Mouse (Mus musculus) limb, embryonic 14.5 days (tissue): Measurements from ENCODE around the gene Slc38a2. TPM values are rescaled to one million over a fixed set of nuclear protein-coding genes. Genes with fewer than 3 reads are reported as not detected.

Experiments used
- ATAC-seq: fragments of 200-750 bp; cut with Nextera tagmentation; 2 replicates; pipeline ENCODE4 v1.8.0; 2017; ENCODE audit warnings: low read depth, moderate number of reproducible peaks, moderate TSS enrichment; ENCODE audit not compliant: low FRiP score
- DNase-seq: peaks from one replicate; pipeline ENCODE4 v3.0.0-alpha.2; 2015; ENCODE audit warnings: low spot score
- H3K27ac ChIP-seq: fragments of 300-500 bp; sonication (generic); replicated peaks from 2 replicates; pipeline ENCODE4 v1.5.1; 2014; ENCODE audit warnings: low read depth, mild to moderate bottlenecking, low read length, moderate library complexity, mixed read lengths
- H3K27me3 ChIP-seq: fragments of 300-500 bp; sonication (generic); 2 replicates; pipeline ENCODE4 v1.6.1; 2014; ENCODE audit warnings: low read length, mixed read lengths; ENCODE audit not compliant: control insufficient read depth, insufficient read depth
- H3K36me3 ChIP-seq: fragments of 300-500 bp; sonication (generic); 2 replicates; pipeline ENCODE4 v1.6.1; 2014; ENCODE audit warnings: mild to moderate bottlenecking, low read length, moderate library complexity, mixed read lengths; ENCODE audit not compliant: control insufficient read depth, insufficient read depth
- H3K4me1 ChIP-seq: fragments of 300-500 bp; sonication (generic); 2 replicates; pipeline ENCODE4 v1.6.1; 2014; ENCODE audit warnings: antibody characterized with exemption, low read length, mixed read lengths; ENCODE audit not compliant: control insufficient read depth, insufficient read depth
- H3K4me2 ChIP-seq: fragments of 300-500 bp; sonication (generic); replicated peaks from 2 replicates; pipeline ENCODE4 v1.6.1; 2014; ENCODE audit warnings: low read depth, mild to moderate bottlenecking, low read length, moderate library complexity; ENCODE audit not compliant: severe bottlenecking
- H3K4me3 ChIP-seq: fragments of 300-500 bp; sonication (generic); replicated peaks from 2 replicates; pipeline ENCODE4 v1.5.1; 2014; ENCODE audit warnings: low read length
- H3K9ac ChIP-seq: fragments of 300-500 bp; sonication (generic); 2 replicates; pipeline ENCODE4 v1.6.1; 2014; ENCODE audit warnings: mild to moderate bottlenecking, low read depth, low read length, moderate library complexity; ENCODE audit not compliant: severe bottlenecking
- H3K9me3 ChIP-seq: fragments of 300-500 bp; sonication (generic); 2 replicates; pipeline ENCODE4 v1.6.1; 2016; ENCODE audit warnings: low read length; ENCODE audit not compliant: control insufficient read depth
- POLR2A ChIP-seq: fragments of 200-500 bp; IDR thresholded peaks from 2 replicates; pipeline ENCODE4 v1.8.0; 2012; ENCODE audit warnings: inconsistent platforms, mild to moderate bottlenecking, moderate library complexity, borderline replicate concordance; ENCODE audit not compliant: insufficient read depth, insufficient read length; ENCODE audit errors: extremely low read depth
- WGBS: fragments of 180-500 bp; shearing (Covaris S2); extraction: QIAGEN DNeasy Blood & Tissue Kit; methylation state at CpG from one replicate; pipeline ENCODE4 v1.1.7; 2014; 5-methylcytosine and 5-hydroxymethylcytosine counted together
- polyA plus RNA-seq, 2 experiments: library from polyadenylated mRNA; depleted of rRNA in 1 of 2; stranded (reverse) in 1 of 2; unstranded in 1 of 2; fragments of >200 nt; fragmentation: Nextera tagmentation in 1 of 2; extraction: Ambion mirVana in 1 of 2; gene quantifications; 2 replicates each; pipeline versions ENCODE4 v1.2.1 to v1.2.3; 2012 to 2014

Slc38a2 gene
- polyA plus RNA-seq, 2 experiments, result 116 to 137 TPM

DNA sequence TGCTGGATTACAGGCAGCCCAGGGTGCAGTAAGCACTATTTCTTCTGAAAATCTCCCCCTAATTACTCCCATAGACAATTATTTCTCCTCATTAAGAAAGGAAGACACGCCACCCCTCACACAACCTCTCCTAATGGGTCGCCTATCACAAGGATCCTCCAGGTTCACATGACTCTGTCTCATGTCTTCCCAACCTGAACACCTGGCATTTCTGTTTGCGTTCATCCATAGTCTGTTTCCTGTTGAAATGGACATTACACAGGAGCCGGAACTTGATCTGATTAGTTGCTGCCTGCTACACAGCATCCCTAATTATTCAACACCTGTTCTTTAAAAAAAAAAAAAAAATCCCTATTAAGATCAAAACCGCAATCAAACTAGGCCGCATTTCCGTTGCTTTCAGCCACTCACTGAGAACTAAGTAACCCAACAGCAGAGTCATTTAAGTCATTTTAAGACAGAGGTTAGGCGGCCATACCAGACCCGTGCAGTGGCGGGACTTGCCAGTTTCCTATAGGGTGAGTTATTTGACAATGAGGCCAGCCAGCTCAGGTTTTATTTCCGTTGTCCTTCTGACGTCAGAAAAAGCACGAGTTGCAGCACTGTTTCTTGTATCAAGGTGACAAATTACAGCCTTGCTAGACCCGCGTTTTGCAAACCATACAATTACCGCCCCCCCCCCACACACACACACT, 59.1 kb downstream of the Slc38a2 start:
- DNase-seq (peak; percentile 63), ATAC-seq (no peak)
- peaks cover 7% of the 10 kb centered on the region for H3K36me3 ChIP-seq

DNA sequence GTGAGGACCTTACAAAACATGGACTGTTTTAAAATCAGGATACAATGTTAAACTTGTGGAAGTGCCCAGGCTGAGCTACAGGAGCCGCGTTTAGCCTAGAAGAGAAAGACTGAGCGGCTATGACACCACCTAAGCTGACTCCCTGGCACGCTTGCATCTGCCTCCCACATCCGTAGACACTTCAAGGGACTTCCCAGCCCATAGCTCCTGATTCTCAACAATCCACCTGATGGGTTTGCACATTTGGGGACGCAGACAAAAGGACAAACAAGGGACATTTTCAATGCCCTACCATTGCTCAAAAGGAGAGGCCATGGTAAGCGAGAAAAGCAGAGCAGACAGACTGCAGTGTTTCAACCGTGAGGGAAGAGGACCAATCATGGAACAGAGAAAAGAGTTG, 59.9 kb downstream of the Slc38a2 start:
- peaks cover 7% of the 10 kb centered on the region for H3K36me3 ChIP-seq
- H3K27ac ChIP-seq, result no peak overlapping the region
- 0 out of 2 replicates have a peak overlapping the region, but pooled peaks have one; percentile 6 for H3K9ac ChIP-seq
- TF ChIP-seq POLR2A, result no peak
- peak overlapping the region; percentile 69 for H3K4me2 ChIP-seq
- ATAC-seq (no peak), DNase-seq (no peak)
- H3K27me3 ChIP-seq, result no peaks in the 10 kb centered on the region
- peak overlapping the region; percentile 71 for H3K4me3 ChIP-seq
- 65% methylated on average over 8 of the region's 8 CpGs for WGBS
- H3K4me1 ChIP-seq, result peaks cover 27% of the 10 kb centered on the region
- no peaks in the 10 kb centered on the region for H3K9me3 ChIP-seq

More for the DNA sequence above, 59.1 kb downstream of the Slc38a2 start:
- Histone ChIP-seq H3K9ac (peak overlapping the region; percentile 91), H3K27me3 (no peaks in the 10 kb centered on the region), H3K27ac (peak overlapping the region; percentile 97), H3K4me2 (peak overlapping the region; percentile 69), H3K4me1 (peaks cover 26% of the 10 kb centered on the region), H3K4me3 (peak overlapping the region; percentile 71), H3K9me3 (no peaks in the 10 kb centered on the region)
- 3% methylated on average over 16 of the region's 16 CpGs for WGBS
- no peak for TF ChIP-seq POLR2A

DNA sequence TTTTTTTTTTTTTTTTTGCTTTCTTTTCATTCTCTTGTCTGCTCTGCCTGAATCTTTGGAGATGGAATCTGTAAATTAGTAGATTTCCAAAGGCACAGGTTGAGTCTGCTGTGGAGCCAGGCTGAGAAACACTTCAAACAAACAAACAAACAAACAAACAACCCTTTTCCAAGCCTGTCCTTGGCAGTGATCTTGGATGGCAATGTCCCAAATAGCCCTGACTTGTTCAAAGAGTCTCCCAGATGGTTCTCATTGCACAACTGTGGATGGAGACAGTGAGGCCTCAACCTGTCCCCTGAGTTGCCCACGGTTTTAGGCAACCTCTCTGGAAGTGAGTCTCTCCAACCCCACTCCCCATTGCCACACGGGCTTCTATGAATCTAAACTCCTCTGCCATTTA, 60.9 kb downstream of the Slc38a2 start:
- Histone ChIP-seq H3K9ac (no peak overlapping the region), H3K4me3 (no peak overlapping the region), H3K4me1 (peaks cover 26% of the 10 kb centered on the region), H3K4me2 (no peak overlapping the region), H3K36me3 (peaks cover 7% of the 10 kb centered on the region), H3K27ac (no peak overlapping the region), H3K9me3 (no peaks in the 10 kb centered on the region), H3K27me3 (no peaks in the 10 kb centered on the region)
- DNase-seq (no peak), ATAC-seq (no peak)
- 54% methylated on average over 2 of the region's 2 CpGs for WGBS
- TF ChIP-seq POLR2A, result no peak

DNA sequence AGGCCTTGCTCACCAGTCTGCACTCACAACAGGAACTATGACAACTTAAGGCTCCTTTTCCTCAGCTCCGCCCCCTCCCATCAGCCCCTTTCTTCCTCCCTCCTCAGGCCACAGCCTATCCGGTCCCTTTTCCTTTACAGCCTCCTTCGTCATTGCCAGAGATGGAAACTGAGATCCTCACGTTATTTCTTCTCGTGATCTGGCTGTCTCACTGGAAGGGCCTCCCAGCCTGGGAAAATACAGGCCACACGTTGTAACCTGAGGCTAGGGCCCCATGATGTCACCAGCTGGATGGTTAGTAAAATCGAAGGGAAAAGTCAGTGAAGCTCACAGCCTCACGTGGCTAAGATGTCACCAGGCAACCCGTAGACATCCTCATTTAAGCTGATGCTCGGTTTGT, 61.4 kb downstream of the Slc38a2 start:
- DNase-seq, result peak; percentile 50
- no peak for TF ChIP-seq POLR2A
- Histone ChIP-seq H3K27ac (peak overlapping the region; percentile 14; the same call in 1 of the 2 replicates), H3K9me3 (no peaks in the 10 kb centered on the region), H3K27me3 (no peaks in the 10 kb centered on the region), H3K4me3 (no peak overlapping the region), H3K4me2 (no peak overlapping the region), H3K4me1 (peaks cover 24% of the 10 kb centered on the region), H3K36me3 (peaks cover 9% of the 10 kb centered on the region), H3K9ac (no peak overlapping the region)
- no peak for ATAC-seq
- WGBS, result 44% methylated on average over 10 of the region's 10 CpGs

Other genes starting within 250 kb of the Slc38a2 start
- 46.3 and 51.4 TPM in 2 replicates for gene Scaf11, start 238.9 kb downstream of the Slc38a2 start, polyA plus RNA-seq (2012; rRNA removed)
- gene Scaf11, start 238.9 kb downstream of the Slc38a2 start, polyA plus RNA-seq (2014; fragmentation: Nextera tagmentation; extraction: Ambion mirVana), result 93.7 and 104 TPM in 2 replicates
- 50.4 and 59.8 TPM in 2 replicates for gene Slc38a1, start 56.8 kb downstream of the Slc38a2 start, polyA plus RNA-seq (2012; rRNA removed)
- 57.7 and 69.6 TPM in 2 replicates for gene Slc38a1, start 56.8 kb downstream of the Slc38a2 start, polyA plus RNA-seq (2014; fragmentation: Nextera tagmentation; extraction: Ambion mirVana)